ENCODE assay signal across 7 mouse cellular contexts in the genomic region with DNA sequence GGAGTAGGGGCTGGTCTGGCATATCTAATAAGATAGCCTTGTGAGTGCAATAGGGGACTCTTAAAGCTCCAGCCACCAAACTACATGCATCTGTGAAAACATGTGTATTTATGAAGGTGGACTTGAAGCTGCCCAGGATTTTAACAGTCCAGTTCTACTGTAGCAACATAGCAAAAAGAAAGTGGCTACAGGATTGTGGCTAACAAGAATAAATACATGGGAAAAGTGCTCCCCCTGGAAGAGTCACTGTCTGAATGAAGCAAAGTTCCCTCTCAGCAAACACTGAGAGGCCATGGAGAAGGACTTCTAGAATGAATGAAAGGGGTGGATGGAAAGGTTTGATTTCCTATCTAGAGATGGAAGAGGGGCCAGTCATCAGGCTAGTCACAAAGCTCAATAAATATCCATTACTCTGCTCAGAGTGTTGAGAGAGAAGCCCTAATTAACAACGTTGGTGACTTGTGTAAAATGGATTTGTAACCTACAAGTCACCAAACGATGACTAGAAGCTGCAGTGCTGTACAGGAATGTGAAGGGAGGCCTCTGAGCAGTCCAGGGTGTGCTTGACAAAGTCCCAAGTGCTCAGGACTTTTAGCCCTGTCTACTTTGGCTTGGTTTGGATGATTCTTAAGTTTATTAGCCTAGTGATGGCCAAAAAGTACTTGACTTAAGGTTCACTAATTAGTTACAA. TPM values are rescaled to one million over a fixed set of nuclear protein-coding genes. Genes with fewer than 3 reads are reported as not detected.
DNase-seq lines count a peak whose midpoint lies in the region; ATAC-seq and TF ChIP-seq lines count a peak whose summit lies in the region.

No protein-coding gene starts in this region.

- ATAC-seq in heart, embryonic 14.5 days (ENCODE audit: insufficient number of reproducible peaks, insufficient read depth, low FRiP score, low read depth), result no peak
- ATAC-seq in liver, embryonic 12.5 days, result no peak
- no peak for ATAC-seq in monocyte, adult 5-6 weeks (replicated peaks; ENCODE audit: insufficient number of reproducible peaks, low FRiP score, low TSS enrichment, poor library complexity, severe bottlenecking)

- H3K4me1 ChIP-seq in heart, embryonic 14.5 days (ENCODE audit: control insufficient read depth in 2 of 2, insufficient read depth in 2 of 2, low read length in 2 of 2), result peaks cover 20 to 50% of the 10 kb centered on the region in 2 experiments
- peaks cover 73% of the 10 kb centered on the region for H3K4me1 ChIP-seq in liver, embryonic 12.5 days

- no peaks in the 10 kb centered on the region for H3K27me3 ChIP-seq in C2C12 (ENCODE audit: control insufficient read depth, insufficient read depth, insufficient read length)
- no peaks in the 10 kb centered on the region for H3K27me3 ChIP-seq in heart, embryonic 14.5 days (ENCODE audit: control insufficient read depth, insufficient read depth, low read length)
- H3K27me3 ChIP-seq in liver, embryonic 12.5 days (replicated peaks), result no peaks in the 10 kb centered on the region

- DNase-seq in 3T3-L1 (ENCODE audit: low read depth, low spot score), result peak; percentile 44
- no peak for DNase-seq in ovary, postnatal 36 days (ENCODE audit: low spot score)
- DNase-seq in retina, postnatal 1 day, result no peak

- peaks cover 62% of the 10 kb centered on the region for H3K79me3 ChIP-seq in C2C12 (ENCODE audit: low read depth)

- no peak for TF ChIP-seq CTCF in C2C12 (IDR thresholded peaks at IDR 0.05; ENCODE audit: control insufficient read depth, insufficient read depth, insufficient read length)

- H3K36me3 ChIP-seq in C2C12 (ENCODE audit: control insufficient read depth, insufficient read depth), result peaks cover 51% of the 10 kb centered on the region
- peaks cover 57% of the 10 kb centered on the region for H3K36me3 ChIP-seq in heart, embryonic 14.5 days (ENCODE audit: control insufficient read depth, insufficient read depth, low read length)
- peaks cover 58% of the 10 kb centered on the region for H3K36me3 ChIP-seq in liver, embryonic 12.5 days

- H3ac ChIP-seq in C2C12 (ENCODE audit: control insufficient read depth, insufficient read length, low read depth), result peak overlapping the region; percentile 41

- 7% methylated on average over 2 of the region's 2 CpGs for WGBS in heart, embryonic 14.5 days
- WGBS in liver, embryonic 12.5 days (ENCODE audit: insufficient replicate concordance), result 33% methylated on average over 2 of the region's 2 CpGs

- peak overlapping the region; percentile 83 for H3K4me3 ChIP-seq in C2C12 (ENCODE audit: insufficient read depth, poor library complexity, severe bottlenecking)
- H3K4me3 ChIP-seq in heart, embryonic 14.5 days (ENCODE audit: control insufficient read depth in 1 of 2, insufficient read depth in 1 of 2, low read depth in 1 of 2, low read length in 2 of 2), result peak overlapping the region; percentile 60 to 94; a peak in 3 of 4 replicates
- H3K4me3 ChIP-seq in liver, embryonic 12.5 days, result peak overlapping the region; percentile 100

- H3K9me3 ChIP-seq in heart, embryonic 14.5 days (ENCODE audit: control insufficient read depth, low read length), result no peaks in the 10 kb centered on the region
- no peaks in the 10 kb centered on the region for H3K9me3 ChIP-seq in liver, embryonic 12.5 days (replicated peaks)

- peaks cover 87% of the 10 kb centered on the region for H3K79me2 ChIP-seq in C2C12 (ENCODE audit: control insufficient read depth, insufficient read depth)

- H3K27ac ChIP-seq in heart, embryonic 14.5 days (replicated peaks in 1 of 2; ENCODE audit: control insufficient read depth in 1 of 2, insufficient read depth in 1 of 2, low read depth in 2 of 2, low read length in 2 of 2), result peak overlapping the region; percentile 54 to 99
- peak overlapping the region; percentile 98 for H3K27ac ChIP-seq in liver, embryonic 12.5 days

- H3K9ac ChIP-seq in heart, embryonic 14.5 days (ENCODE audit: low read length), result peak overlapping the region; percentile 100
- H3K9ac ChIP-seq in liver, embryonic 12.5 days, result peak overlapping the region; percentile 100

- peak overlapping the region; percentile 97 for H3K4me2 ChIP-seq in heart, embryonic 14.5 days (ENCODE audit: low read length)
- peak overlapping the region; percentile 85 for H3K4me2 ChIP-seq in liver, embryonic 12.5 days

TF ChIP-seq in C2C12, 6 proteins besides CTCF, POLR2A, EP300 and RAD21:
- no peak for TF ChIP-seq MYOD1 (IDR thresholded peaks at IDR 0.05; ENCODE audit: control insufficient read depth, insufficient read length, low read depth)
- no peak for TF ChIP-seq FOSL1 (IDR thresholded peaks at IDR 0.05; ENCODE audit: insufficient read depth, low read length, poor library complexity, severe bottlenecking)
- no peak for TF ChIP-seq USF1 (IDR thresholded peaks at IDR 0.05; ENCODE audit: low read depth)
- TF ChIP-seq MAX (IDR thresholded peaks at IDR 0.05), result no peak
- no peak for TF ChIP-seq CEBPB (IDR thresholded peaks at IDR 0.05; ENCODE audit: low read depth)
- no peak for TF ChIP-seq MYOG (IDR thresholded peaks at IDR 0.05; ENCODE audit: control insufficient read depth, extremely low read depth, insufficient read length)

RNA-seq across cellular contexts. Expression of a gene that starts 2.3 kb away (rescaled TPM):
- polyA plus RNA-seq in C2C12 (2012; fragmentation: generic; extraction: Trizol), result 46.4 TPM
- 54.3 and 57.2 TPM in 2 replicates for polyA plus RNA-seq in heart, embryonic 14.5 days (2014; fragmentation: Nextera tagmentation; extraction: Ambion mirVana)
- 66.5 and 73.8 TPM in 2 replicates for polyA plus RNA-seq in liver, embryonic 12.5 days (2016; fragmentation: Nextera tagmentation; extraction: Ambion mirVana)
- 678 to 973 TPM (median 884 TPM) in 3 replicates for total RNA-seq in monocyte, adult 5-6 weeks (2017)

RNA-seq across cellular contexts. Expression of a gene that starts 26.8 kb away (rescaled TPM):
- 3.1 TPM for polyA plus RNA-seq in C2C12 (2012; fragmentation: generic; extraction: Trizol)
- polyA plus RNA-seq in heart, embryonic 14.5 days (2014; fragmentation: Nextera tagmentation; extraction: Ambion mirVana), result 6.3 and 7.0 TPM in 2 replicates
- polyA plus RNA-seq in liver, embryonic 12.5 days (2016; fragmentation: Nextera tagmentation; extraction: Ambion mirVana), result 0.30 and 0.35 TPM in 2 replicates
- 0.38 to 7.2 TPM (median 0.53 TPM) in 3 replicates for total RNA-seq in monocyte, adult 5-6 weeks (2017)

RNA-seq across cellular contexts. Expression of a gene that starts 36.1 kb away (rescaled TPM):
- 42.0 TPM for polyA plus RNA-seq in C2C12 (2012; fragmentation: generic; extraction: Trizol)
- 47.4 and 51.1 TPM in 2 replicates for polyA plus RNA-seq in heart, embryonic 14.5 days (2014; fragmentation: Nextera tagmentation; extraction: Ambion mirVana)
- polyA plus RNA-seq in liver, embryonic 12.5 days (2016; fragmentation: Nextera tagmentation; extraction: Ambion mirVana), result 42.9 and 45.0 TPM in 2 replicates
- 127 to 153 TPM (median 131 TPM) in 3 replicates for total RNA-seq in monocyte, adult 5-6 weeks (2017)
